Mouse (Mus musculus) hindbrain, embryonic 10.5 days (tissue): Measurements from ENCODE around the gene Ankle2. TPM values are rescaled to one million over a fixed set of nuclear protein-coding genes. Genes with fewer than 3 reads are reported as not detected.

Experiments used
- DNase-seq: peaks from one replicate; pipeline ENCODE4 v3.0.0-alpha.2; 2017; ENCODE audit warnings: low spot score
- H3K27ac ChIP-seq: fragments of 300-500 bp; sonication (generic); 2 replicates; pipeline ENCODE4 v1.5.1; 2016; ENCODE audit warnings: mild to moderate bottlenecking, moderate library complexity
- H3K27me3 ChIP-seq: fragments of 300-500 bp; sonication (generic); 2 replicates; pipeline ENCODE4 v1.6.1; 2016; ENCODE audit warnings: mild to moderate bottlenecking; ENCODE audit not compliant: poor library complexity, insufficient read depth, severe bottlenecking
- H3K36me3 ChIP-seq: fragments of 300-500 bp; sonication (generic); 2 replicates; pipeline ENCODE4 v1.6.1; 2016; ENCODE audit warnings: mild to moderate bottlenecking, moderate library complexity
- H3K4me1 ChIP-seq: fragments of 300-500 bp; sonication (generic); replicated peaks from 2 replicates; pipeline ENCODE4 v1.6.1; 2016; ENCODE audit warnings: mild to moderate bottlenecking
- H3K4me3 ChIP-seq: fragments of 300-500 bp; sonication (generic); 2 replicates; pipeline ENCODE4 v1.5.1; 2016; ENCODE audit warnings: mild to moderate bottlenecking, moderate library complexity
- H3K9me3 ChIP-seq: fragments of 300-500 bp; sonication (generic); 2 replicates; pipeline ENCODE4 v1.6.1; 2016; ENCODE audit warnings: mild to moderate bottlenecking, moderate library complexity
- WGBS: fragments of 180-500 bp; shearing (Covaris S2); methylation state at CpG from one replicate; pipeline ENCODE4 v1.1.7; 2016; 5-methylcytosine and 5-hydroxymethylcytosine counted together
- polyA plus RNA-seq: library from polyadenylated mRNA; unstranded; fragments of >200 nt; fragmentation: Nextera tagmentation; extraction: Ambion mirVana; gene quantifications from 2 replicates; pipeline ENCODE4 v1.2.1, GENCODE M21; 2016

Gene Ankle2
- 29.6 and 30.4 TPM in 2 replicates for polyA plus RNA-seq

GRCm38 (mm10) chr5:110230780-110231461 lies at the start of gene Ankle2:
Gene Ankle2 (plus strand): TSS chr5:110231004.
- under 1% methylated on average over 81 of the region's 81 CpGs for WGBS
- H3K4me1 ChIP-seq, result peaks cover 20% of the 10 kb centered on the region
- H3K4me3 ChIP-seq, result peak within 1 kb of the TSS; percentile 95

GRCm38 (mm10) chr5:110181716-110182115 lies 49.1 kb upstream of the Ankle2 start:
- Histone ChIP-seq H3K36me3 (peaks cover 48% of the 10 kb centered on the region), H3K4me1 (peaks cover 10% of the 10 kb centered on the region), H3K4me3 (no peak overlapping the region), H3K27me3 (no peaks in the 10 kb centered on the region), H3K27ac (no peak overlapping the region), H3K9me3 (no peaks in the 10 kb centered on the region)
- WGBS, result 91% methylated on average over 5 of the region's 5 CpGs
- DNase-seq, result no peak

More at GRCm38 (mm10) chr5:110230780-110231461, at the start of gene Ankle2:
- peak; percentile 94 for DNase-seq
- Histone ChIP-seq H3K27me3 (no peaks in the 10 kb centered on the region), H3K9me3 (no peaks in the 10 kb centered on the region), H3K27ac (peak within 1 kb of the TSS; percentile 95), H3K36me3 (peaks cover 28% of the 10 kb centered on the region)

- Histone ChIP-seq H3K27ac (no peak overlapping the region), H3K36me3 (peaks cover 86% of the 10 kb centered on the region), H3K27me3 (no peaks in the 10 kb centered on the region), H3K9me3 (no peaks in the 10 kb centered on the region), H3K4me3 (no peak overlapping the region), H3K4me1 (no peaks in the 10 kb centered on the region)
- 89% methylated on average over 10 of the region's 10 CpGs for WGBS
- no peak for DNase-seq
Observed at GRCm38 (mm10) chr5:110203164-110203895, 27.5 kb upstream of the Ankle2 start.

GRCm38 (mm10) chr5:110204777-110205176 lies 26.0 kb upstream of the Ankle2 start:
- no peak overlapping the region for H3K4me3 ChIP-seq
- peaks cover 98% of the 10 kb centered on the region for H3K36me3 ChIP-seq
- no peaks in the 10 kb centered on the region for H3K4me1 ChIP-seq
- DNase-seq, result no peak
- no peaks in the 10 kb centered on the region for H3K27me3 ChIP-seq
- whole genome bisulfite sequencing, result 83% methylated on average over 6 of the region's 6 CpGs
- H3K27ac ChIP-seq, result no peak overlapping the region
- H3K9me3 ChIP-seq, result no peaks in the 10 kb centered on the region

- no peak for DNase-seq
- Histone ChIP-seq H3K4me1 (no peaks in the 10 kb centered on the region), H3K27ac (no peak overlapping the region), H3K9me3 (no peaks in the 10 kb centered on the region), H3K4me3 (no peak overlapping the region), H3K36me3 (peaks cover 100% of the 10 kb centered on the region), H3K27me3 (no peaks in the 10 kb centered on the region)
- WGBS, result 86% methylated on average over 2 of the region's 2 CpGs
Observed at GRCm38 (mm10) chr5:110211312-110211711, 19.5 kb upstream of the Ankle2 start.

- no peak for DNase-seq
- no peak overlapping the region for H3K4me3 ChIP-seq
- WGBS, result 92% methylated on average over 3 of the region's 3 CpGs
- no peaks in the 10 kb centered on the region for H3K4me1 ChIP-seq
- no peak overlapping the region for H3K27ac ChIP-seq
- no peaks in the 10 kb centered on the region for H3K9me3 ChIP-seq
- peaks cover 100% of the 10 kb centered on the region for H3K36me3 ChIP-seq
- H3K27me3 ChIP-seq, result no peaks in the 10 kb centered on the region
Observed at GRCm38 (mm10) chr5:110216780-110217179, 14.0 kb upstream of the Ankle2 start.

- H3K4me1 ChIP-seq, result no peaks in the 10 kb centered on the region
- 93% methylated on average over 4 of the region's 4 CpGs for WGBS
- no peaks in the 10 kb centered on the region for H3K9me3 ChIP-seq
- no peak overlapping the region for H3K4me3 ChIP-seq
- no peaks in the 10 kb centered on the region for H3K27me3 ChIP-seq
- no peak overlapping the region for H3K27ac ChIP-seq
- DNase-seq, result no peak
- peaks cover 96% of the 10 kb centered on the region for H3K36me3 ChIP-seq
Observed at GRCm38 (mm10) chr5:110220331-110220730, 10.5 kb upstream of the Ankle2 start.

GRCm38 (mm10) chr5:110222757-110223156 lies 8.0 kb upstream of the Ankle2 start:
- 86% methylated on average over 6 of the region's 6 CpGs for whole genome bisulfite sequencing
- Histone ChIP-seq H3K4me3 (no peak overlapping the region), H3K27me3 (no peaks in the 10 kb centered on the region), H3K9me3 (no peaks in the 10 kb centered on the region), H3K36me3 (peaks cover 79% of the 10 kb centered on the region), H3K4me1 (no peaks in the 10 kb centered on the region), H3K27ac (no peak overlapping the region)
- no peak for DNase-seq

- DNase-seq, result no peak
- Histone ChIP-seq H3K36me3 (peaks cover 58% of the 10 kb centered on the region), H3K4me1 (peaks cover 3% of the 10 kb centered on the region), H3K4me3 (no peak overlapping the region), H3K27me3 (no peaks in the 10 kb centered on the region), H3K27ac (no peak overlapping the region), H3K9me3 (no peaks in the 10 kb centered on the region)
- WGBS, result 95% methylated on average over 3 of the region's 3 CpGs
Observed at GRCm38 (mm10) chr5:110225056-110225455, 5.7 kb upstream of the Ankle2 start.

- no peaks in the 10 kb centered on the region for H3K27me3 ChIP-seq
- no peak for DNase-seq
- 30% methylated on average over 1 of the region's 1 CpGs for WGBS
Observed at GRCm38 (mm10) chr5:110227336-110227883, 3.4 kb upstream of the Ankle2 start.

GRCm38 (mm10) chr5:110230401-110230779 lies 414 bp upstream of the Ankle2 start:
- peaks cover 24% of the 10 kb centered on the region for H3K36me3 ChIP-seq
- peak overlapping the region; percentile 95 for H3K4me3 ChIP-seq
- H3K9me3 ChIP-seq, result no peaks in the 10 kb centered on the region
- H3K27me3 ChIP-seq, result no peaks in the 10 kb centered on the region
- H3K4me1 ChIP-seq, result peaks cover 20% of the 10 kb centered on the region
- no peak for DNase-seq
- WGBS, result 10% methylated on average over 8 of the region's 8 CpGs
- peak overlapping the region; percentile 95 for H3K27ac ChIP-seq

More at GRCm38 (mm10) chr5:110227336-110227883, 3.4 kb upstream of the Ankle2 start:
- H3K9me3 ChIP-seq, result no peaks in the 10 kb centered on the region
- H3K4me1 ChIP-seq, result peaks cover 15% of the 10 kb centered on the region
- H3K4me3 ChIP-seq, result no peak overlapping the region
- H3K27ac ChIP-seq, result no peak overlapping the region
- H3K36me3 ChIP-seq, result peaks cover 34% of the 10 kb centered on the region

- no peaks in the 10 kb centered on the region for H3K27me3 ChIP-seq
- peaks cover 20% of the 10 kb centered on the region for H3K4me1 ChIP-seq
- peaks cover 35% of the 10 kb centered on the region for H3K36me3 ChIP-seq
- peak; percentile 7 for DNase-seq
- H3K4me3 ChIP-seq, result peak overlapping the region; percentile 95
- peak overlapping the region; percentile 95 for H3K27ac ChIP-seq
- WGBS, result 49% methylated on average over 13 of the region's 13 CpGs
- H3K9me3 ChIP-seq, result no peaks in the 10 kb centered on the region
Observed at GRCm38 (mm10) chr5:110231638-110232037, 834 bp downstream of the Ankle2 start.

GRCm38 (mm10) chr5:110232346-110232745 lies 1.5 kb downstream of the Ankle2 start:
- Histone ChIP-seq H3K36me3 (peaks cover 39% of the 10 kb centered on the region), H3K27me3 (no peaks in the 10 kb centered on the region), H3K4me3 (peak overlapping the region; percentile 95; the same call in 1 of the 2 replicates), H3K27ac (no peak overlapping the region), H3K9me3 (no peaks in the 10 kb centered on the region), H3K4me1 (peaks cover 20% of the 10 kb centered on the region)
- DNase-seq, result no peak
- WGBS, result 94% methylated on average over 6 of the region's 6 CpGs
